Mouse (Mus musculus) forebrain, embryonic 14.5 days (tissue): ENCODE data around the gene Ttc32. TPM values are rescaled to one million over a fixed set of nuclear protein-coding genes. Genes with fewer than 3 reads are reported as not detected.
"Not testable (repeated sequence)": the region's sequence is repeated elsewhere in the genome, so short reads cannot be mapped to it uniquely, and the experiment has no call there.

Experiments
- ATAC-seq: fragments of 200-750 bp; cut with Nextera tagmentation; 2 replicates; pipeline ENCODE4 v1.8.0; 2017; ENCODE audit warnings: mild to moderate bottlenecking, moderate library complexity
- DNase-seq: peaks from one replicate; pipeline ENCODE4 v3.0.0-alpha.2; 2015; ENCODE audit warnings: low spot score
- H3K27ac ChIP-seq: fragments of 300-500 bp; sonication (generic); 2 replicates; pipeline ENCODE4 v1.5.1; 2014; ENCODE audit warnings: low read depth, mild to moderate bottlenecking, control low read depth, low read length, moderate library complexity
- H3K27me3 ChIP-seq: fragments of 300-500 bp; sonication (generic); replicated peaks from 2 replicates; pipeline ENCODE4 v1.6.1; 2014; ENCODE audit warnings: low read length, control low read depth, mixed read lengths; ENCODE audit not compliant: control insufficient read depth, insufficient read depth
- H3K36me3 ChIP-seq: fragments of 300-500 bp; sonication (generic); 2 replicates; pipeline ENCODE4 v1.6.1; 2014; ENCODE audit warnings: low read length, control low read depth; ENCODE audit not compliant: control insufficient read depth, insufficient read depth
- H3K4me1 ChIP-seq: fragments of 300-500 bp; sonication (generic); 2 replicates; pipeline ENCODE4 v1.6.1; 2014; ENCODE audit warnings: antibody characterized with exemption, low read length, control low read depth; ENCODE audit not compliant: control insufficient read depth, insufficient read depth
- H3K4me2 ChIP-seq: fragments of 300-500 bp; sonication (generic); 2 replicates; pipeline ENCODE4 v1.6.1; 2014; ENCODE audit warnings: mild to moderate bottlenecking, control low read depth, low read length
- H3K4me3 ChIP-seq: fragments of 300-500 bp; sonication (generic); 2 replicates; pipeline ENCODE4 v1.5.1; 2014; ENCODE audit warnings: low read depth, low read length, control low read depth
- H3K9ac ChIP-seq: fragments of 300-500 bp; sonication (generic); 2 replicates; pipeline ENCODE4 v1.6.1; 2014; ENCODE audit warnings: mild to moderate bottlenecking, low read length, control low read depth, moderate library complexity
- H3K9me3 ChIP-seq: fragments of 300-500 bp; sonication (generic); replicated peaks from 2 replicates; pipeline ENCODE4 v1.6.1; 2016; ENCODE audit warnings: low read length, control low read depth, mixed read lengths; ENCODE audit not compliant: control insufficient read depth
- WGBS: fragments of 180-500 bp; shearing (Covaris S2); extraction: QIAGEN DNeasy Blood & Tissue Kit; methylation state at CpG from one replicate; pipeline ENCODE4 v1.1.7; 2014; 5-methylcytosine and 5-hydroxymethylcytosine counted together
- polyA plus RNA-seq: library from polyadenylated mRNA; unstranded; fragments of >200 nt; fragmentation: Nextera tagmentation; extraction: Ambion mirVana; gene quantifications from 2 replicates; pipeline ENCODE4 v1.2.1, GENCODE M21; 2014

The Ttc32 gene
- polyA plus RNA-seq, 1 experiment from 2014 or later = 15.5 TPM

- H3K4me3 ChIP-seq = no peak overlapping the region
- no peaks in the 10 kb centered on the region for H3K27me3 ChIP-seq
- ATAC-seq (no peak), DNase-seq (no peak)
- H3K4me1 ChIP-seq = no peaks in the 10 kb centered on the region
- no peak overlapping the region for H3K9ac ChIP-seq
- no peak overlapping the region for H3K4me2 ChIP-seq
- no peak overlapping the region for H3K27ac ChIP-seq
- 75% methylated on average over 3 of the region's 3 CpGs for WGBS
- H3K9me3 ChIP-seq = no peaks in the 10 kb centered on the region
- peaks cover 33% of the 10 kb centered on the region for H3K36me3 ChIP-seq
These were observed 8.8 kb upstream of the Ttc32 start for GRCm38 (mm10) chr12:9020986-9021385.

GRCm38 (mm10) chr12:9023031-9023430 is 6.8 kb upstream of the Ttc32 start:
- Histone ChIP-seq H3K9me3 (no peaks in the 10 kb centered on the region), H3K27me3 (no peaks in the 10 kb centered on the region), H3K4me1 (no peaks in the 10 kb centered on the region), H3K4me3 (no peak overlapping the region), H3K27ac (no peak overlapping the region), H3K9ac (no peak overlapping the region), H3K36me3 (peaks cover 23% of the 10 kb centered on the region), H3K4me2 (no peak overlapping the region)
- 61% methylated on average over 4 of the region's 4 CpGs for WGBS
- DNase-seq = peak; percentile 10
- no peak for ATAC-seq

GRCm38 (mm10) chr12:9024071-9024470 is 5.7 kb upstream of the Ttc32 start:
- WGBS = 94% methylated on average over 14 of the region's 14 CpGs
- H3K27ac ChIP-seq = no peak overlapping the region
- no peaks in the 10 kb centered on the region for H3K27me3 ChIP-seq
- H3K4me1 ChIP-seq = no peaks in the 10 kb centered on the region
- H3K4me2 ChIP-seq = no peak overlapping the region
- no peak overlapping the region for H3K9ac ChIP-seq
- peaks cover 22% of the 10 kb centered on the region for H3K36me3 ChIP-seq
- DNase-seq = no peak
- H3K4me3 ChIP-seq = no peak overlapping the region
- no peaks in the 10 kb centered on the region for H3K9me3 ChIP-seq
- ATAC-seq = no peak

- 90% methylated on average over 13 of the region's 13 CpGs for WGBS
- Histone ChIP-seq H3K4me2 (no peak overlapping the region), H3K27me3 (no peaks in the 10 kb centered on the region), H3K4me3 (no peak overlapping the region), H3K9me3 (no peaks in the 10 kb centered on the region), H3K9ac (no peak overlapping the region), H3K27ac (no peak overlapping the region), H3K4me1 (no peaks in the 10 kb centered on the region), H3K36me3 (peaks cover 17% of the 10 kb centered on the region)
- ATAC-seq (no peak), DNase-seq (no peak)
These were observed 5.1 kb upstream of the Ttc32 start for GRCm38 (mm10) chr12:9024736-9025135.

GRCm38 (mm10) chr12:9026843-9027242 is 3.0 kb upstream of the Ttc32 start:
- Histone ChIP-seq H3K27me3 (no peaks in the 10 kb centered on the region), H3K4me1 (no peaks in the 10 kb centered on the region), H3K9me3 (no peaks in the 10 kb centered on the region), H3K36me3 (peaks cover 13% of the 10 kb centered on the region), H3K4me3 (no peak overlapping the region), H3K4me2 (no peak overlapping the region), H3K9ac (no peak overlapping the region), H3K27ac (no peak overlapping the region)
- ATAC-seq = no peak
- DNase-seq = no peak

GRCm38 (mm10) chr12:9028816-9029215 is 981 bp upstream of the Ttc32 start:
- not testable (repeated sequence) for H3K9me3 ChIP-seq, H3K4me2 ChIP-seq, H3K27ac ChIP-seq, H3K9ac ChIP-seq, H3K4me1 ChIP-seq, DNase-seq, H3K4me3 ChIP-seq, H3K27me3 ChIP-seq, ATAC-seq
- H3K36me3 ChIP-seq = peaks cover 13% of the 10 kb centered on the region
- 92% methylated on average over 7 of the region's 7 CpGs for WGBS

- no peaks in the 10 kb centered on the region for H3K9me3 ChIP-seq
- H3K36me3 ChIP-seq = peaks cover 13% of the 10 kb centered on the region
- ATAC-seq (peak; percentile 47), DNase-seq (no peak)
- 65% methylated on average over 4 of the region's 4 CpGs for WGBS
- H3K4me3 ChIP-seq = peak overlapping the region; percentile 65
- H3K9ac ChIP-seq = peak overlapping the region; percentile 94; the same call in 1 of the 2 replicates
- peak overlapping the region; percentile 95 for H3K27ac ChIP-seq
- H3K4me1 ChIP-seq = no peaks in the 10 kb centered on the region
- peak overlapping the region; percentile 80 for H3K4me2 ChIP-seq
- no peaks in the 10 kb centered on the region for H3K27me3 ChIP-seq
These were observed 300 bp upstream of the Ttc32 start for GRCm38 (mm10) chr12:9029506-9029887.

GRCm38 (mm10) chr12:9031166-9031565 is 1.4 kb downstream of the Ttc32 start:
- Histone ChIP-seq H3K4me3 (peak overlapping the region; percentile 65), H3K4me2 (peak overlapping the region; percentile 80), H3K4me1 (no peaks in the 10 kb centered on the region), H3K36me3 (peaks cover 9% of the 10 kb centered on the region), H3K9ac (peak overlapping the region; percentile 94), H3K9me3 (no peaks in the 10 kb centered on the region), H3K27ac (no peak overlapping the region), H3K27me3 (no peaks in the 10 kb centered on the region)
- DNase-seq (peak; percentile 6), ATAC-seq (no peak)
- 63% methylated on average over 8 of the region's 8 CpGs for WGBS

- ATAC-seq (no peak), DNase-seq (no peak)
- H3K4me2 ChIP-seq = no peak overlapping the region
- H3K27ac ChIP-seq = no peak overlapping the region
- H3K9me3 ChIP-seq = no peaks in the 10 kb centered on the region
- H3K9ac ChIP-seq = no peak overlapping the region
- H3K27me3 ChIP-seq = no peaks in the 10 kb centered on the region
- no peak overlapping the region for H3K4me3 ChIP-seq
- no peaks in the 10 kb centered on the region for H3K4me1 ChIP-seq
- H3K36me3 ChIP-seq = peaks cover under 1% of the 10 kb centered on the region; the same call in 1 of the 2 replicates
These were observed 3.3 kb downstream of the Ttc32 start for GRCm38 (mm10) chr12:9033140-9033539.
